Mouse (Mus musculus): ENCODE measurements around the gene Pml. TPM values are rescaled to one million over a fixed set of nuclear protein-coding genes. Genes with fewer than 3 reads are reported as not detected.

The Pml gene
- total and polyA plus RNA-seq, 3 experiments = 22.3 to 217 (median 108) TPM

GRCm38 (mm10) chr9:58234502-58235015 is 15.0 kb downstream of the Pml start:
- Histone ChIP-seq H3K36me3 (replicated peaks) (peaks cover 76% of the 10 kb centered on the region), H3K9me3 (replicated peaks) (no peaks in the 10 kb centered on the region), H3K4me3 (ENCODE audit: low read depth, low read length) (0 out of 2 replicates have a peak overlapping the region, but pooled peaks have one; percentile 5), H3K27me3 (ENCODE audit: insufficient read depth, low read length) (no peaks in the 10 kb centered on the region; the same call in 1 of the 2 replicates), H3K4me1 (ENCODE audit: insufficient read depth, low read depth, low read length) (peaks cover 28% of the 10 kb centered on the region)
- TF ChIP-seq POLR2AphosphoS5 (IDR thresholded peaks at IDR 0.05; ENCODE audit: insufficient replicate concordance, low read depth, low read length) (no peak), GATA2 (IDR thresholded peaks at IDR 0.05; ENCODE audit: borderline replicate concordance, low read depth, low read length) (no peak), TAL1 (conservative IDR thresholded peaks at IDR 0.05; ENCODE audit: low read depth, low read length) (no peak), GATA1 (IDR thresholded peaks at IDR 0.05; ENCODE audit: borderline replicate concordance, low read length) (no peak), CTCF (IDR thresholded peaks at IDR 0.05; ENCODE audit: low read depth, low read length) (no peak)
- ATAC-seq (ENCODE audit: extremely low read depth, insufficient number of reproducible peaks, low FRiP score, poor library complexity, severe bottlenecking) = no peak
- DNase-seq (ENCODE audit: low spot score) = no peak

GRCm38 (mm10) chr9:58232374-58232773 is 17.2 kb downstream of the Pml start:
- Histone ChIP-seq H3K4me3 (ENCODE audit: low read depth, low read length) (no peak overlapping the region), H3K27me3 (ENCODE audit: insufficient read depth, low read length) (no peaks in the 10 kb centered on the region; the same call in 1 of the 2 replicates), H3K9me3 (replicated peaks) (no peaks in the 10 kb centered on the region), H3K4me1 (ENCODE audit: insufficient read depth, low read depth, low read length) (peaks cover 25% of the 10 kb centered on the region), H3K36me3 (replicated peaks) (peaks cover 88% of the 10 kb centered on the region)
- ATAC-seq (ENCODE audit: extremely low read depth, insufficient number of reproducible peaks, low FRiP score, poor library complexity, severe bottlenecking) (no peak), DNase-seq (ENCODE audit: low spot score) (no peak)
- TF ChIP-seq GATA1 (IDR thresholded peaks at IDR 0.05; ENCODE audit: borderline replicate concordance, low read length) = no peak
- TF ChIP-seq CTCF (IDR thresholded peaks at IDR 0.05; ENCODE audit: low read depth, low read length) = no peak
- no peak for TF ChIP-seq GATA2 (IDR thresholded peaks at IDR 0.05; ENCODE audit: borderline replicate concordance, low read depth, low read length)
- no peak for TF ChIP-seq TAL1 (conservative IDR thresholded peaks at IDR 0.05; ENCODE audit: low read depth, low read length)

- no peak for ATAC-seq (ENCODE audit: extremely low read depth, insufficient number of reproducible peaks, low FRiP score, poor library complexity, severe bottlenecking)
- TF ChIP-seq GATA1 (IDR thresholded peaks at IDR 0.05; ENCODE audit: borderline replicate concordance, low read length) (no peak), GATA2 (IDR thresholded peaks at IDR 0.05; ENCODE audit: borderline replicate concordance, low read depth, low read length) (no peak), CTCF (IDR thresholded peaks at IDR 0.05; ENCODE audit: low read depth, low read length) (no peak), TAL1 (conservative IDR thresholded peaks at IDR 0.05; ENCODE audit: low read depth, low read length) (no peak), POLR2AphosphoS5 (IDR thresholded peaks at IDR 0.05; ENCODE audit: insufficient replicate concordance, low read depth, low read length) (no peak)
These were observed 17.8 kb downstream of the Pml start for GRCm38 (mm10) chr9:58231746-58232145.

GRCm38 (mm10) chr9:58228777-58229466 is 20.7 kb downstream of the Pml start:
- Histone ChIP-seq H3K36me3 (replicated peaks) (peaks cover 98% of the 10 kb centered on the region), H3K4me3 (ENCODE audit: low read depth, low read length) (no peak overlapping the region), H3K27me3 (ENCODE audit: insufficient read depth, low read length) (no peaks in the 10 kb centered on the region; the same call in 1 of the 2 replicates), H3K4me1 (ENCODE audit: insufficient read depth, low read depth, low read length) (peaks cover 30% of the 10 kb centered on the region), H3K9me3 (replicated peaks) (no peaks in the 10 kb centered on the region)
- no peak for TF ChIP-seq CTCF (IDR thresholded peaks at IDR 0.05; ENCODE audit: low read depth, low read length)
- TF ChIP-seq TAL1 (conservative IDR thresholded peaks at IDR 0.05; ENCODE audit: low read depth, low read length) = no peak
- no peak for TF ChIP-seq GATA2 (IDR thresholded peaks at IDR 0.05; ENCODE audit: borderline replicate concordance, low read depth, low read length)
- TF ChIP-seq POLR2AphosphoS5 (IDR thresholded peaks at IDR 0.05; ENCODE audit: insufficient replicate concordance, low read depth, low read length) = no peak
- no peak for TF ChIP-seq GATA1 (IDR thresholded peaks at IDR 0.05; ENCODE audit: borderline replicate concordance, low read length)
- no peak for ATAC-seq (ENCODE audit: extremely low read depth, insufficient number of reproducible peaks, low FRiP score, poor library complexity, severe bottlenecking)
- no peak for DNase-seq (ENCODE audit: low spot score)

More at GRCm38 (mm10) chr9:58231746-58232145, 17.8 kb downstream of the Pml start:
- Histone ChIP-seq H3K27me3 (ENCODE audit: insufficient read depth, low read length) (no peaks in the 10 kb centered on the region; the same call in 1 of the 2 replicates), H3K4me1 (ENCODE audit: insufficient read depth, low read depth, low read length) (peaks cover 24% of the 10 kb centered on the region), H3K4me3 (ENCODE audit: low read depth, low read length) (no peak overlapping the region), H3K9me3 (replicated peaks) (no peaks in the 10 kb centered on the region), H3K36me3 (replicated peaks) (peaks cover 88% of the 10 kb centered on the region)
- no peak for DNase-seq (ENCODE audit: low spot score)

- H3K4me3 ChIP-seq (ENCODE audit: low read depth, low read length) = no peak overlapping the region
- DNase-seq (ENCODE audit: low spot score) (peak; percentile 59), ATAC-seq (ENCODE audit: extremely low read depth, insufficient number of reproducible peaks, low FRiP score, poor library complexity, severe bottlenecking) (no peak)
- no peaks in the 10 kb centered on the region; the same call in 1 of the 2 replicates for H3K27me3 ChIP-seq (ENCODE audit: insufficient read depth, low read length)
- no peaks in the 10 kb centered on the region for H3K9me3 ChIP-seq (replicated peaks)
- H3K36me3 ChIP-seq (replicated peaks) = peaks cover 99% of the 10 kb centered on the region
- peaks cover 22% of the 10 kb centered on the region for H3K4me1 ChIP-seq (ENCODE audit: insufficient read depth, low read depth, low read length)
- peak; percentile 84 for TF ChIP-seq CTCF (IDR thresholded peaks at IDR 0.05; ENCODE audit: low read depth, low read length)
- no peak for TF ChIP-seq POLR2AphosphoS5 (IDR thresholded peaks at IDR 0.05; ENCODE audit: insufficient replicate concordance, low read depth, low read length)
- no peak for TF ChIP-seq GATA2 (IDR thresholded peaks at IDR 0.05; ENCODE audit: borderline replicate concordance, low read depth, low read length)
These were observed 23.4 kb downstream of the Pml start for GRCm38 (mm10) chr9:58225915-58226913.

Data from G1E (cell line).